Mouse (Mus musculus) midbrain, embryonic 14.5 days (tissue): ENCODE data around the gene Zfp120. TPM values are rescaled to one million over a fixed set of nuclear protein-coding genes. Genes with fewer than 3 reads are reported as not detected.
A peak's percentile ranks its signal among the peaks of the same experiment; 100 is the strongest.
"Not testable (repeated sequence)": the region's sequence is repeated elsewhere in the genome, so short reads cannot be mapped to it uniquely, and the experiment has no call there.

Experiments
- ATAC-seq: fragments of 200-750 bp; cut with Nextera tagmentation; 2 replicates; pipeline ENCODE4 v1.8.0; 2017; ENCODE audit warnings: moderate number of reproducible peaks, moderate library complexity; ENCODE audit not compliant: low FRiP score, low TSS enrichment
- DNase-seq: peaks from one replicate; pipeline ENCODE4 v3.0.0-alpha.2; 2015
- H3K27ac ChIP-seq: fragments of 300-500 bp; sonication (generic); replicated peaks from 2 replicates; pipeline ENCODE4 v1.5.1; 2014; ENCODE audit warnings: mild to moderate bottlenecking, low read depth, low read length, moderate library complexity
- H3K27me3 ChIP-seq: fragments of 300-500 bp; sonication (generic); 2 replicates; pipeline ENCODE4 v1.6.1; 2014; ENCODE audit warnings: low read length, control low read depth, mixed read lengths; ENCODE audit not compliant: control insufficient read depth, insufficient read depth
- H3K36me3 ChIP-seq: fragments of 300-500 bp; sonication (generic); 2 replicates; pipeline ENCODE4 v1.6.1; 2014; ENCODE audit warnings: low read length, control low read depth; ENCODE audit not compliant: control insufficient read depth, insufficient read depth
- H3K4me1 ChIP-seq: fragments of 300-500 bp; sonication (generic); 2 replicates; pipeline ENCODE4 v1.6.1; 2014; ENCODE audit warnings: mild to moderate bottlenecking, antibody characterized with exemption, low read length, control low read depth; ENCODE audit not compliant: control insufficient read depth, insufficient read depth
- H3K4me2 ChIP-seq: fragments of 300-500 bp; sonication (generic); 2 replicates; pipeline ENCODE4 v1.6.1; 2014; ENCODE audit warnings: mild to moderate bottlenecking, low read length, moderate library complexity
- H3K4me3 ChIP-seq: fragments of 300-500 bp; sonication (generic); replicated peaks from 2 replicates; pipeline ENCODE4 v1.5.1; 2014; ENCODE audit warnings: low read depth, low read length
- H3K9ac ChIP-seq: fragments of 300-500 bp; sonication (generic); replicated peaks from 2 replicates; pipeline ENCODE4 v1.6.1; 2014; ENCODE audit warnings: mild to moderate bottlenecking, low read length, moderate library complexity
- H3K9me3 ChIP-seq: fragments of 300-500 bp; sonication (generic); 2 replicates; pipeline ENCODE4 v1.6.1; 2016; ENCODE audit warnings: low read length, control low read depth, mixed read lengths; ENCODE audit not compliant: control insufficient read depth
- WGBS: fragments of 180-500 bp; shearing (Covaris S2); extraction: QIAGEN DNeasy Blood & Tissue Kit; methylation state at CpG from one replicate; pipeline ENCODE4 v1.1.7; 2014; 5-methylcytosine and 5-hydroxymethylcytosine counted together
- polyA plus RNA-seq: library from polyadenylated mRNA; unstranded; fragments of >200 nt; fragmentation: Nextera tagmentation; extraction: Ambion mirVana; gene quantifications from 2 replicates; pipeline ENCODE4 v1.2.1, GENCODE M21; 2014

The Zfp120 gene
- 13.2 and 15.8 TPM in 2 replicates for polyA plus RNA-seq

GRCm38 (mm10) chr2:150136435-150136897 is at the start of gene Zfp120:
Gene Zfp120 (minus strand): TSS chr2:150136708.
- peak; percentile 100 for ATAC-seq
- Histone ChIP-seq H3K4me1 (peaks cover 5% of the 10 kb centered on the region), H3K4me3 (peak within 1 kb of the TSS; percentile 60), H3K9ac (peak within 1 kb of the TSS; percentile 70), H3K36me3 (peaks cover 12% of the 10 kb centered on the region), H3K27ac (peak within 1 kb of the TSS; percentile 69), H3K9me3 (no peaks in the 10 kb centered on the region), H3K27me3 (no peaks in the 10 kb centered on the region), H3K4me2 (peak within 1 kb of the TSS; percentile 69)
- WGBS, result under 1% methylated on average over 13 of the region's 13 CpGs
- peak; percentile 95 for DNase-seq

- ATAC-seq, H3K9me3 ChIP-seq, H3K4me1 ChIP-seq, H3K27ac ChIP-seq, H3K27me3 ChIP-seq, H3K4me2 ChIP-seq, DNase-seq, H3K9ac ChIP-seq, H3K36me3 ChIP-seq, H3K4me3 ChIP-seq: not testable (repeated sequence)
- WGBS, result 86% methylated on average over 7 of the region's 7 CpGs
These were observed 45.1 kb upstream of the Zfp120 start, which contains the start of gene Gm14139 for GRCm38 (mm10) chr2:150181570-150181999. Gene Gm14139 (plus strand): TSS chr2:150181755.

DNA sequence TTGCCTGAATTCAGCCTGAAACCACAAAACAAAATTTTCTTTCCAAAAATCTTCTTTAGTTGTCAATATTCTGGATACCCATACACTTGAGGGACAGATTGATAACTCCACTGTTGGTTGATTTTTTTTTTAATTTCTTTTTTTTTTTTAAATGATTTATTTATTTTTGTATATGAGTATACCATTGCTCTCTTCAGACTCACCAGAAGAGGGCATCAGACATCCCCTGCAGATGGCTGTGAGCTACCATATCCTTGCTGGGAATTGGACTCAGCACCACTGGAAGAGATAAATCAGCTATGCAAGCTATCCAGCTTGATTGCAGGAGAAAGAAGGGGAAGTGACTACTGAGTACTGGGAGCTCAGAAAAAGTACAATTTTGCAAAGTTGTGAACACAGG is 44.5 kb upstream of the Zfp120 start:
- H3K4me3 ChIP-seq, H3K27ac ChIP-seq, DNase-seq, H3K36me3 ChIP-seq, ATAC-seq, H3K4me1 ChIP-seq, H3K9ac ChIP-seq, H3K4me2 ChIP-seq, H3K9me3 ChIP-seq, H3K27me3 ChIP-seq: not testable (repeated sequence)

- H3K36me3 ChIP-seq, H3K4me2 ChIP-seq, H3K9ac ChIP-seq, ATAC-seq, H3K4me3 ChIP-seq, H3K4me1 ChIP-seq, H3K27ac ChIP-seq, DNase-seq, H3K27me3 ChIP-seq, H3K9me3 ChIP-seq: not testable (repeated sequence)
- 85% methylated on average over 4 of the region's 4 CpGs for WGBS
These were observed 43.1 kb upstream of the Zfp120 start, which contains the start of gene Gm10770 for GRCm38 (mm10) chr2:150179579-150179978. Gene Gm10770 (minus strand): TSS chr2:150179679.

DNA sequence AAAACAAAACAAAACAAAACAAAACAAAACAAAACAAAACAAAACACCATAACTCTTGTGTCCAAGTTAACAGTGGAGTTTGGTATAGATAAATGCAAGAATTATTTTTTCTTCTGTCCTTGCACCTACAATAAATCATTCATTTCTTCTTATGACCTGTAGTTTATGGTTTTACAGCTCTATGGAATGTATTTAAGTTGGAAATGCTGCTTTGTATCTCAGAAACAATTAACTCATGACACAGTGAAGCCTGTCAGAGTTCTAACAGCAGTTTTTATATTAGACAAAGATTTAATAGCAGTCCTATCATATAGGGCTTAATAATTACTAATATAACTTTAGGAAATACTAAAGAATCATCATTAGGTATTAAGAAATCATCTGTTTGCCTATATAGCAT is 37.3 kb upstream of the Zfp120 start:
- DNase-seq, result no peak
- no peak for ATAC-seq
- Histone ChIP-seq H3K9ac (no peak overlapping the region), H3K4me2 (no peak overlapping the region), H3K27ac (no peak overlapping the region), H3K4me3 (no peak overlapping the region), H3K9me3 (peaks cover 5% of the 10 kb centered on the region; the same call in 1 of the 2 replicates), H3K27me3 (no peaks in the 10 kb centered on the region), H3K4me1 (no peaks in the 10 kb centered on the region), H3K36me3 (no peaks in the 10 kb centered on the region)

- Histone ChIP-seq H3K36me3 (no peaks in the 10 kb centered on the region), H3K4me1 (no peaks in the 10 kb centered on the region), H3K9me3 (no peaks in the 10 kb centered on the region), H3K27me3 (no peaks in the 10 kb centered on the region), H3K4me2 (no peak overlapping the region), H3K27ac (no peak overlapping the region), H3K4me3 (no peak overlapping the region), H3K9ac (no peak overlapping the region)
- no peak for ATAC-seq
- no peak for DNase-seq
These were observed 30.2 kb upstream of the Zfp120 start for GRCm38 (mm10) chr2:150166703-150167102.

GRCm38 (mm10) chr2:150132773-150133172 is 3.7 kb downstream of the Zfp120 start:
- ATAC-seq, result no peak
- WGBS, result 91% methylated on average over 2 of the region's 2 CpGs
- Histone ChIP-seq H3K9ac (no peak overlapping the region), H3K27ac (no peak overlapping the region), H3K36me3 (peaks cover 22% of the 10 kb centered on the region), H3K4me3 (no peak overlapping the region), H3K27me3 (no peaks in the 10 kb centered on the region), H3K9me3 (peaks cover 19% of the 10 kb centered on the region), H3K4me2 (no peak overlapping the region), H3K4me1 (peaks cover 5% of the 10 kb centered on the region)
- no peak for DNase-seq

- H3K27me3 ChIP-seq, ATAC-seq, H3K9ac ChIP-seq, H3K4me1 ChIP-seq, H3K27ac ChIP-seq, H3K4me3 ChIP-seq, DNase-seq, H3K4me2 ChIP-seq: not testable (repeated sequence)
- WGBS, result 92% methylated on average over 1 of the region's 1 CpGs
- H3K9me3 ChIP-seq, result peaks cover 22% of the 10 kb centered on the region
- peaks cover 22% of the 10 kb centered on the region for H3K36me3 ChIP-seq
These were observed 4.5 kb downstream of the Zfp120 start for GRCm38 (mm10) chr2:150132002-150132401.

GRCm38 (mm10) chr2:150111247-150111912 is 25.1 kb downstream of the Zfp120 start:
- H3K36me3 ChIP-seq, result peaks cover 20% of the 10 kb centered on the region
- no peaks in the 10 kb centered on the region for H3K27me3 ChIP-seq
- WGBS, result 92% methylated on average over 10 of the region's 10 CpGs
- no peaks in the 10 kb centered on the region for H3K4me1 ChIP-seq
- H3K9ac ChIP-seq, result no peak overlapping the region
- no peak overlapping the region for H3K27ac ChIP-seq
- H3K9me3 ChIP-seq, result peaks cover 21% of the 10 kb centered on the region
- H3K4me3 ChIP-seq, result no peak overlapping the region
- no peak overlapping the region for H3K4me2 ChIP-seq
- ATAC-seq (no peak), DNase-seq (no peak)
